Mouse (Mus musculus) MEL (cell line): Measurements from ENCODE around the gene Slc5a6.

ENCODE experiments used
- CHD2 ChIP-seq: IDR thresholded peaks from 2 replicates; pipeline ENCODE4 v1.6.1; 2011; ENCODE audit warnings: low read length, improper control_type of control experiment
- CTCF ChIP-seq, 3 experiments: IDR thresholded peaks in 2 of 3; conservative IDR thresholded peaks in 1 of 3; 2 replicates each; pipeline ENCODE4 v1.5.1; 2011 to 2012; ENCODE audit warnings: low read length in 3 of 3, low read depth in 2 of 3, mild to moderate bottlenecking in 2 of 3, improper control_type of control experiment in 1 of 3, inconsistent platforms in 1 of 3, mixed read lengths in 1 of 3, moderate library complexity in 1 of 3; ENCODE audit not compliant: control insufficient read depth in 1 of 3, insufficient read depth in 1 of 3, poor library complexity in 1 of 3, severe bottlenecking in 1 of 3
- EP300 ChIP-seq, 2 experiments: IDR thresholded peaks; 2 replicates each; pipeline ENCODE4 v1.6.1; 2011; ENCODE audit warnings: improper control_type of control experiment in 2 of 2, low read length in 2 of 2, low read depth in 1 of 2, mild to moderate bottlenecking in 1 of 2
- GABPA ChIP-seq: IDR thresholded peaks from 2 replicates; pipeline ENCODE4 v1.6.1; 2012; ENCODE audit warnings: low read depth, mild to moderate bottlenecking, inconsistent platforms, low read length, improper control_type of control experiment, moderate library complexity
- HCFC1 ChIP-seq: IDR thresholded peaks from 2 replicates; pipeline ENCODE4 v1.6.1; 2012; ENCODE audit warnings: low read depth, mild to moderate bottlenecking, inconsistent platforms, low read length, improper control_type of control experiment, moderate library complexity
- MAZ ChIP-seq: IDR thresholded peaks from 2 replicates; pipeline ENCODE4 v1.6.1; 2012; ENCODE audit warnings: low read depth, mild to moderate bottlenecking, inconsistent platforms, low read length, improper control_type of control experiment
- POLR2A ChIP-seq, 2 experiments: IDR thresholded peaks; 2 replicates each; pipeline ENCODE4 v1.6.1; 2011 to 2012; ENCODE audit warnings: low read length in 2 of 2, mild to moderate bottlenecking in 2 of 2, control low read depth in 1 of 2, improper control_type of control experiment in 1 of 2, low read depth in 1 of 2, moderate library complexity in 1 of 2; ENCODE audit not compliant: control insufficient read depth in 1 of 2, insufficient read depth in 1 of 2, poor library complexity in 1 of 2
- SIN3A ChIP-seq: IDR thresholded peaks from 2 replicates; pipeline ENCODE4 v1.6.1; 2012; ENCODE audit warnings: low read length, improper control_type of control experiment, inconsistent platforms
- SMC3 ChIP-seq: IDR thresholded peaks from 2 replicates; pipeline ENCODE4 v1.6.1; 2011; ENCODE audit warnings: low read depth, low read length, improper control_type of control experiment
- USF1 ChIP-seq: IDR thresholded peaks from 2 replicates; pipeline ENCODE4 v1.6.1; 2014; ENCODE audit warnings: low read depth, mild to moderate bottlenecking, inconsistent platforms, low read length, improper control_type of control experiment, moderate library complexity
- ZC3H11A ChIP-seq: IDR thresholded peaks from 2 replicates; pipeline ENCODE4 v1.6.1; 2012; ENCODE audit warnings: low read depth, mild to moderate bottlenecking, inconsistent platforms, low read length, improper control_type of control experiment
- ZNF384 ChIP-seq: IDR thresholded peaks from 2 replicates; pipeline ENCODE4 v1.6.1; 2012; ENCODE audit warnings: low read depth, mild to moderate bottlenecking, inconsistent platforms, low read length, improper control_type of control experiment

- no peak for TF ChIP-seq EP300 (IDR thresholded peaks at IDR 0.05; ENCODE audit: low read depth in 1 of 2, low read length in 2 of 2)
- TF ChIP-seq GABPA, result no peak
- TF ChIP-seq ZNF384, result no peak
- TF ChIP-seq SMC3, result peak; percentile 39
- no peak for TF ChIP-seq MAZ
- TF ChIP-seq CTCF (IDR thresholded peaks at IDR 0.05 in 2 of 3, conservative IDR thresholded peaks at IDR 0.05 in 1 of 3; ENCODE audit: control insufficient read depth in 1 of 3, insufficient read depth in 1 of 3, low read depth in 2 of 3, low read length in 3 of 3, poor library complexity in 1 of 3, severe bottlenecking in 1 of 3), result peak; percentile 37 to 56 (median 49)
- no peak for TF ChIP-seq POLR2A (IDR thresholded peaks at IDR 0.05; ENCODE audit: control insufficient read depth in 1 of 2, insufficient read depth in 1 of 2, low read depth in 1 of 2, low read length in 2 of 2, poor library complexity in 1 of 2)
- TF ChIP-seq CHD2, result no peak
- TF ChIP-seq SIN3A, result no peak
- no peak for TF ChIP-seq HCFC1
- TF ChIP-seq ZC3H11A, result no peak
- no peak for TF ChIP-seq USF1
These were observed 47.2 kb downstream of the Slc5a6 start for GRCm38 (mm10) chr5:31001560-31001959.
